Mouse (Mus musculus): ENCODE measurements around the gene Bmp6.

Gene Bmp6

DNA sequence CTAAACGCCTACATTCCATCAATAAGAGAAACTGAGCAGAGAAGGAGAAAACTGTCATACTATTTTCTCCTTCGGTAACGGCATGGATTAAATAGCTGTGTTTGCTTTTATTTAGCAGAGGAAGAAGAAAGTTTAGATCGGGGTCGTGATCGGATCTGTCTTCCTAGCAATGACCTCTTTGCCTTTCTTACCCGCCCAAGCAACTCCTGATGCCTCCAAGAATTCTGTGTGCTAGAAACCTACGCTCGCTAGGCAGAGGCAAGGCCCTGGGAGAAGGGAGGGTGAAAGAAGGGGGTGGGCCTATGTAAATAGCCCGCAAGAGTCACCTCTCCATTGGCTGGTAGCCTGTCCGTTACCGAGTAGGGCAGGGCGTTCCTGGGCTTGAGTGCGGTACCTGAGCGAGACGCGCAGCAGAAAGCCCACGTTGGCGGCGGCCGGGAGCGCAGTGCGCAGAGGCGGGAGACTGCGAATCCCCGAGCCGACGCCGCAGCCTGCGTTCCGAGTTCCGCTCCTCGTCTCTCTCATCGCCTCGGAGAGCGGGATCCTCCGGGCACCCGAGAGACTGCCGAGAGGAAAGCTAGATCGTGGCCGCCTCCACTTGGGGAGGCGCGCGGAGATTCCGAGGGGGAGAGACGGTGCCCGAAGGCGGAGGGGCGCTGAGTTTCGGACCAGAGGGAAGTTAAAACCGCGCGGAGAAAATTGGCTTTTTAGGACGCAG, at the start of gene Bmp6:
Gene Bmp6 (plus strand): TSS at position 395 of the 718 bp plus-strand sequence.
- DNase-seq (ENCODE audit: low spot score in 2 of 2), result peak; percentile 80 to 82

DNA sequence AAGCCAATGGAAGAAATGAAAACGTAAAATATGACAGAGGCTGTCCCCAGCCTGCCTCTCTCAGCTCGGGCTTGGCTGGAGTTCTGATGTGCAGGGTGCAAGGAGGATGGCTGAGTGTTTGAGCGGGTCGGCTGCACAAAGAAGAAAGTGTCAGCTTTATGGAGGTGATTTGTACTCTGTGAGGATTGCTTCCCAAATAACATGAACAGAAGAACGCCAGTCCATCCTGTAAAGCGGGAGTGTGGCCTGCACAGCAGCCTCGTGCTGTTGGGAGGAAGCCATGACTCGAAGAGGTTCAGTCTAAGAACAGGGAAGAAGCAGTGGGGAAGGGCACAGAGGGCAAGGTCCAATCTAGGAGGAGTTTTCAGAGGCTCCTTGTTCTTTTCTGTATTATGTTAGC, 48.7 kb upstream of the Bmp6 start:
- DNase-seq (ENCODE audit: low spot score in 2 of 2), result no peak

DNA sequence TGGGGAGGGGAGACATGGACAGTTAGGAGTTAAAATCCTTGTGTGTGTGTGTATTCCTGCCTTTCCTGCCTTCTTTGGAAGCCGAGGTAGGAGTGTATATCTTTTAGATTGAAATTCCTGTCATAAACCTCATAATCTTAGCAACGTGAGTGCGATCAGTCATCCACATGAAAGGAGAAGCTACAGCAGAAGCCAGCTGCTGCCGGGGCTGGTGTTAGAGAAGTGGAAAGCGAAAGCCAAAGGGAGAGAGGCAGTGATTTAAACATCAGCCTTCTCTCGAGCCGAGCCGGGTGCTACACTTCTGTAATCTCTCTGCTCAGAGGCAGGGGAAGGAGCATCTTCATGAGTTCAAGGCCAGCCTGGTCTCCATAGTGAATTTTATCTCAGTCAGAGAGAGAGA, 48.3 kb upstream of the Bmp6 start:
- DNase-seq (ENCODE audit: low spot score in 2 of 2), result no peak

DNA sequence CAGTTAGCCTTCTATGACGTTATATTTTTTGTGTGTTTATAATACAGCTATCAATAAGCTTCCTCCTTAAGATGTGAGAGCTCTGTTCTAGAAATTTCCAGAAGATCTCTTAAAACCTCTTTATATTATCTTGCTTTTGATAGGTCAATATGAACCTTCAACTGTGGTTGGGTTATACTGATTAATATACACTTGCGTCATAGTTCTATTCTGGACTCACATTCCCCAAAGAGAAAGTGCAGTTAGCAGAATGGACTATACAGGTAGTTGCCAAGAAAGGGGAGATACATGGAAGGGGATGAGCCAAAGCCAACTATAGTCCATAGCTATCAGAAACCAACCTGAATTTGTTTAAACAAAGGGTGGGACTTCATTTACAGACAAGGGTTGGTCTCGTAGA, 33.8 kb upstream of the Bmp6 start:
- DNase-seq (ENCODE audit: low spot score in 2 of 2), result no peak

- DNase-seq (ENCODE audit: low spot score in 2 of 2), result peak; percentile 21 to 23
Measured at GRCm38 (mm10) chr13:38312357-38313040, 32.4 kb upstream of the Bmp6 start.

- DNase-seq (ENCODE audit: low spot score in 2 of 2), result no peak
Measured at GRCm38 (mm10) chr13:38314590-38314989, 30.3 kb upstream of the Bmp6 start.

GRCm38 (mm10) chr13:38318418-38318817, 26.5 kb upstream of the Bmp6 start:
- DNase-seq (ENCODE audit: low spot score in 2 of 2), result no peak

DNA sequence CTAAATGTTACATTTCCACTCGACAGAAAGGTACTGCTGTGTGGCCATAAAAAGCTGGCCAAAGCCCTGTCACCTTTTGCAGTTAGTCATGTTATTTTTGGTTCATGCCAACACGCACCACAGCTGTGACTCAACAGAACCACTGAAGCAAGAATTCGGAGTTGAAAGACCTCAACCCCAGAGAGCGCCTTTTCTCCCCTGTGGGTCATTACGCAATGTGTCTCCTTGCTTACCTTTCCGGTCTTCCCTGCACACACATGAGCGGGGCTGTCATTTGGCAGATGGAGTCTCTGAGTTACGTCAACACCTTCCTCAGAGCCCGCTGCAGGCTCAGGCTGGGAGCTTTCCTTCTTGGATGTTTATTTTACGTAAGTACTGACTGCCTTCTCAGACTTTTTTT, 24.6 kb upstream of the Bmp6 start:
- DNase-seq (ENCODE audit: low spot score in 2 of 2), result peak in 1 of 2 experiments; percentile 23

- peak in 1 of 2 experiments; percentile 14 for DNase-seq (ENCODE audit: low spot score in 2 of 2)
Measured at GRCm38 (mm10) chr13:38324452-38324851, 20.5 kb upstream of the Bmp6 start.

DNA sequence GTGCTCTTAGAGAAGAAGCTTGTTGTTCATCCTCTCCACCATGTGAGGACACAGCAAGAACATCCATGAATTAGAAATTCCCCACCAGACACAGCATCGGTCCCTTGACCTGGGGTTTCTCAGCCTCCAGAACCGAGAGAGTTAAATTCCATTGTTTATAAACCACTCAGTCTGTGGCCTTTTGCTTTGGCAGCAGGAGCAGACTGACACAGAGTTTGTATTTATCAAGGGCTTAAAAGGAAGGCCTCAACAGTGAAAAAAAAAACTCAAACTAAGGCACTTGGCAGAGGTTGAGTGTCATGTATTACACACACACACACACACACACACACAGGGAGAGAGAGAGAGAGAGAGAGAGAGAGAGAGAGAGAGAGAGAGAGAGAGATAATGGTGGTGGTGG, 17.5 kb upstream of the Bmp6 start:
- no peak for DNase-seq (ENCODE audit: low spot score in 2 of 2)

DNA sequence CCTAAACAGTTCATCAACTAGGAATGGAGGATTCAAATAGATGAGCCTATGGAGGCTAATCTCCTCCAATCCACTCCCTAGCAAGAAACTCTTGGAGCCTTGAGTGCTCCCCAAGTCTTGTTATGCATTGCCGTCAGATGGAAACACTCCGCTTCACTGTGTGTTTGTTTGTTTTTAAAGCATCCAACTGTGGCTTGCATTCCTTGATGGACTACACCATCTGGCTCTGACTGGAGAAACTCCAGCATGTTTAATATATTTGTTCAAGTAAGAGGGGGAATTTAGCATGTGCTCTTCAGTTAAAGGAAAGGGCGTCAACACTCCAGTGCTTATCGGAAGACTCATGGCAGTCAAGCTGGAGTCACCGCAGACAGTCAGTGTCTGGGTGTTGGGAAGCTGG, 11.4 kb upstream of the Bmp6 start:
- DNase-seq (ENCODE audit: low spot score in 2 of 2), result no peak

- DNase-seq (ENCODE audit: low spot score in 2 of 2), result peak; percentile 61 to 62
Measured at GRCm38 (mm10) chr13:38342598-38342997, 2.3 kb upstream of the Bmp6 start.

DNA sequence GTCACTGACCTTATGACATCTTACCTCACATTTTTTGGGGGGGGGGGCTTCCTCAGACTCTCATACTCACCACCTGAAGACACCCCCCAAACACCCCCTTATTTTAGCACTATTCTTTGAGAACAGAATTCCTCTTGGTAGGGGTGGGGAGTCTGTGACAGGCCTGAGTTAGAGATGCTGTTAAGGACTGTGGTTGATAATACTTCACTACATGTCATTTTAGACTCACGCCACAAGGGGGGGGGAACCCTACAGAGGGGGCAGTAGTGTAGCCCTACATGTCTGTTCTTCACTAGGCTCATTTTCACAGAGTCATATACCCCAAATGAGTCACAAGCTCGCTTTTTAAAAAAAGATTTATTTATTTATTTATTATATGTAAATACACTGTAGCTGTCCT, 1.7 kb upstream of the Bmp6 start:
- DNase-seq (ENCODE audit: low spot score in 2 of 2), result no peak

DNA sequence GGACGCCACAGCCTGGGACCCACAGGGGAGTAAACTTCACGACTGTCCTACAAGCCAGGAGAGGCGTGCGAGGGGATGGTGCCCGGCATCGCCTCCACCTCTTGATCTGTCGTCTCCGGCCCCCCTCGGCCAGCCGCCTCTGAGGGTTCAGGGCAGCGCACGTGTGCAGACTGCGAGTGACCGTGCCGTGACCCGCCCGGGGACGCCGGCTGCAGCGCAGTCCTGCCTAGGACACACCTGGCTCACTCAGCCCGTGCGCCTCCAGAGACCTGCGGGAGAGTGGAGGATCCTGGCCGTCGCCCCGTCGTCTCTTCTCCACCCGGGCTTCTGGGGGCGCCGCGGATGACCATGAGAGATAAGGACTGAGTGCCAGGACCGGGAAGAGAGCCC, 519 bp downstream of the Bmp6 start:
- no peak for DNase-seq (ENCODE audit: low spot score in 2 of 2)

DNA sequence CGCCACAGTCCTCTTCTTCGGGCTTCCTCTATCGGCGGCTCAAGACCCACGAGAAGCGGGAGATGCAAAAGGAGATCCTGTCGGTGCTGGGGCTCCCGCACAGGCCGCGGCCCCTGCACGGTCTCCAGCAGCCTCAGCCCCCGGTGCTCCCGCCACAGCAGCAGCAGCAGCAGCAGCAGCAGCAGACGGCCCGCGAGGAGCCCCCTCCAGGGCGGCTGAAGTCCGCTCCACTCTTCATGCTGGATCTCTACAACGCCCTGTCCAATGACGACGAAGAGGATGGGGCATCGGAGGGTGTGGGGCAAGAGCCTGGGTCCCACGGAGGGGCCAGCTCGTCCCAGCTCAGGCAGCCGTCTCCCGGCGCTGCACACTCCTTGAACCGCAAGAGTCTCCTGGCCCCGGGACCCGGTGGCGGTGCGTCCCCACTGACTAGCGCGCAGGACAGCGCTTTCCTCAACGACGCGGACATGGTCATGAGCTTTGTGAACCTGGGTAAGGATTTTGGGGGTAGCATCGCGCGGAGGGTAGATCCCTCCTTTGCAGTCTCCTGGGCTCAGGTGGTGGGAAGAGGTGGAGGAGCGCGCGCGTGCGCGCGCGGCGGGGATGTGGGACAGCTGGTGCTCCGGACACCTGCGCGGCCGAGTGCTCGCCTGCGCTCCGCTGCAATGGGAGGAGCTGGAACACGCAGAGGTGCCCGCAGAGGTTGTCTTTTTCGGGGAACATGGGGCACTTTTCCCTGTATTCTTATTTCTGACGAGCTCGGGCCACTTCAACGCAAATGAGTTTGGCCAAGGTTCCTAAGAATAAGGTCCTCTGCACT, 1.4 kb downstream of the Bmp6 start:
- no peak for DNase-seq (ENCODE audit: low spot score in 2 of 2)

GRCm38 (mm10) chr13:38347021-38347774, 2.3 kb downstream of the Bmp6 start:
- DNase-seq (ENCODE audit: low spot score in 2 of 2), result no peak

DNA sequence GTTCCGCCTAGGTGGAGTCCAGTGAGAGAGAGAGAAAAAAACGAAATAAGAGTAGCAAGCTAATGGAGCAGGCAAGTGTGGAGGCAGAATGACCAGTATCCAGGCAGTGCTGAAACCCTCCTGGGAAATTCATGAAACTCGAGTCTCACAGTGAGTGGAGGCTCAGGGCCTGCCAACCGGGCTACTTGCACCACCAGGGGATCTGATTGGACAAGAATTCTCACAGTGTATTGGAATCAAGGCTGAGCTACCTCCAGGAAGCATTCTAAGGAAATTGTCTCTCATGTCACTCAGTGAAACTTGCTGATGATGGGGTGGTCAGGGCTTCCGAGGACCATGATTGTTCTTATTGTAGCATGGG, 2.8 kb downstream of the Bmp6 start:
- no peak for DNase-seq (ENCODE audit: low spot score in 2 of 2)

DNA sequence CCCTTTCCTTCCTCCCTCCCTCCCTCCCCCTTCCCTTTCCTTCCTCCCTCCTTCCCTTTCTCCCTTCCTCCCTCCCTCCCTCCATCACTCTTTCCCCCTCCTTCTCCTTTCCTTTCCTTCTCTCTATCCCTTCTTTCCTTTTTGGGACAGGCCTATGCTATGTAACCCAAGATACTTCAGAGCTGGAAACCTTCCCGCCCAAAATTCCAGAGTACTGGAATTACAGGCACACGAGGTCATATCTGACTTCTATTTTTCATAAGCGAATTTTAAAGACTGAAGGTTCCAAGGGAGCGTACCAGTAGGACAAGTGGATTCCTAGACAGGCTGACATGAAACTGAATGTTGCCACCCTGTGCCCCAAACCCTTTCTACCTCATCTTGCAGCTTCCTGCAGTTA, 4.1 kb downstream of the Bmp6 start:
- DNase-seq (ENCODE audit: low spot score in 2 of 2), result no peak

DNA sequence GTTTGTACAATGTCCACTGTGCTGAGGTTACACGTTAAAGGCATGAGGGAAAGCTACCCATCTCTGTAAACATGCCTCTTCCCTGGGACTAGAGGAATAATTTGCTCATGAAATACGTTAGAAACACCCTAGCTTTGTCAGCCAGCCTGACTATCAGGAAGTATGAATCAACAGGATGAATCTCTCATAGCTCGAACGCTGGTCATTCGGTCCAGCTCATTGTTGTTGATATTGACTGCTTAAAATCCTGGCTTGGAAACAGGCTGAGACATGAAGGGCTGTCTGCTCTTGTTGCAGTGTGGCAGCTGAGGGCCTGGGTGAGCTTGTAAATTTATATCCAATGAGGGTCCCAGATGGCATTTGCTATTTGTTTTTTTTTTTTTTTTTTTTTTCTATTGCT, 4.9 kb downstream of the Bmp6 start:
- no peak for DNase-seq (ENCODE audit: low spot score in 2 of 2)

- DNase-seq (ENCODE audit: low spot score in 2 of 2), result no peak
Measured at GRCm38 (mm10) chr13:38351996-38352395, 7.1 kb downstream of the Bmp6 start.

DNA sequence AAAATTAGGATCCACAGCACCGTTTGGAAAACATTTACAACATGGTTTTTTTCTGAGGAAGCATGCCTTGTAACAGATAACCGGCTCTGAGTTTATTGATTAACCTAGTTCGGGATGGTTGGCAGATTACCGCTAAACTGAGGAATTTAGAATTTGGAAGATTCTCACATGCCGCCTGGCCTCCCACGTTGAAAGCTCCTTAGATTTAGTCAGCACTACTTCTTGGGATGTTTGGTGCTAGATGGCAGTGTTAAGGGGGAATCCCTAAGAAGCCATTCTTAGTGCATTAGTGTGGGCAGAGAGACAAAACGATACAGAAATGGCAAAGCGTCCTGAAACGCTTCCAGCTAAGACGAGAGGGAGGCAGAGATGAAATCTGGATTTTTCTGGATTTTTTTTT, 8.1 kb downstream of the Bmp6 start:
- DNase-seq (ENCODE audit: low spot score in 2 of 2), result no peak
